Mouse (Mus musculus) frontal cortex, adult 2 months (tissue): ENCODE data around the gene Scrn2. TPM values are rescaled to one million over a fixed set of nuclear protein-coding genes. Genes with fewer than 3 reads are reported as not detected.
A peak's percentile ranks its signal among the peaks of the same experiment; 100 is the strongest.

ENCODE experiments used
- DNase-seq, 2 experiments: peaks; one replicate each; pipeline ENCODE4 v3.0.0; 2022; ENCODE audit warnings: low spot score in 1 of 2; ENCODE audit errors: extremely low spot score in 1 of 2
- polyA plus RNA-seq: library from polyadenylated mRNA; depleted of rRNA; stranded (reverse); fragments of >200 nt; gene quantifications from 2 replicates; pipeline ENCODE4 v1.2.3, GENCODE M21; 2012

Scrn2 gene
- polyA plus RNA-seq, 1 experiment: 6.3 TPM

- DNase-seq: no peak
Observed at GRCm38 (mm10) chr11:97049492-97050085, 19.9 kb downstream of the Scrn2 start.

- DNase-seq: peak in 1 of 2 experiments; percentile 79
Observed at GRCm38 (mm10) chr11:97050216-97050943, 20.6 kb downstream of the Scrn2 start, which contains the start of gene Osbpl7. Gene Osbpl7, plus strand, starts transcription at chr11:97050628.

GRCm38 (mm10) chr11:97050944-97051586 is 21.3 kb downstream of the Scrn2 start:
- DNase-seq: no peak

- no peak for DNase-seq
Observed at GRCm38 (mm10) chr11:97052219-97052646, 22.5 kb downstream of the Scrn2 start.

- peak in 1 of 2 experiments; percentile 24 for DNase-seq
Observed at GRCm38 (mm10) chr11:97063274-97063920, 33.7 kb downstream of the Scrn2 start.

- DNase-seq: no peak
Observed at GRCm38 (mm10) chr11:97063921-97064295, 34.2 kb downstream of the Scrn2 start.

GRCm38 (mm10) chr11:97065538-97066295 is 36.0 kb downstream of the Scrn2 start:
- no peak for DNase-seq

GRCm38 (mm10) chr11:97066656-97067360 is 37.1 kb downstream of the Scrn2 start:
- DNase-seq: no peak

- DNase-seq: no peak
Observed at GRCm38 (mm10) chr11:97069333-97069732, 39.6 kb downstream of the Scrn2 start.

GRCm38 (mm10) chr11:97069770-97070169 is 40.0 kb downstream of the Scrn2 start:
- DNase-seq: no peak

GRCm38 (mm10) chr11:97071129-97071528 is 41.4 kb downstream of the Scrn2 start:
- DNase-seq: no peak

- peak in 1 of 2 experiments; percentile 86 for DNase-seq
Observed at GRCm38 (mm10) chr11:97072533-97072932, 42.8 kb downstream of the Scrn2 start.

GRCm38 (mm10) chr11:97074235-97074634 is 44.5 kb downstream of the Scrn2 start:
- DNase-seq: no peak

- DNase-seq: no peak
Observed at GRCm38 (mm10) chr11:97078751-97079150, 49.0 kb downstream of the Scrn2 start.

GRCm38 (mm10) chr11:97080291-97080690 is 50.6 kb downstream of the Scrn2 start:
- DNase-seq: no peak

GRCm38 (mm10) chr11:97082977-97083376 is 53.2 kb downstream of the Scrn2 start:
- peak; percentile 39 to 70 for DNase-seq
